Mouse (Mus musculus): Measurements from ENCODE around the gene Ttc29. TPM values are rescaled to one million over a fixed set of nuclear protein-coding genes. Genes with fewer than 3 reads are reported as not detected.

Ttc29 gene
- polyA plus RNA-seq, 1 experiment from 2014 or later = 0.38 TPM

DNA sequence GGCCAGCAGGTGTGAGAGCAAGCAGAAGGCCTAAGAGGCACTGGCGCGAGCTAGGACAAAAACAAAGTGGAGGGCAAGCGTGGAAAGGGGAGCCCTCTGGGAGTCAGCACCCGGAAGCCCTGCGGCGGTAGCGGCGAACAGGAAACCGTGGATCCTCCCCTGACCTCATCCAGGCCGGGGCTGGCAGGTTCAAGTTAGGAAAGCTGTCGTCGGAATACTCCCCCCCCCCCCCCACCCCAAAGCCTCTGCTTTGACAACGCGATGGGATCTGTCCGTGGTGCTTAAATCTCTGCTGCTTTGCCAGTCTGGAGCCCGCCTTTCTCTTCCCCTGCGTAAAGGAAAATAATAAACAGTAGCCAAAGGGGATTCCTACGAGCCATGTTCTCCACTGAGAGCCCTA is 225.0 kb downstream of the Ttc29 start:
- H3K27me3 ChIP-seq = peaks cover 91% of the 10 kb centered on the region
- H3K9me3 ChIP-seq = no peaks in the 10 kb centered on the region
- 1% methylated on average over 18 of the region's 18 CpGs for WGBS
- H3K27ac ChIP-seq = peak overlapping the region; percentile 51; the same call in 1 of the 2 replicates
- peak; percentile 18; the same call in 1 of the 2 replicates for ATAC-seq
- no peaks in the 10 kb centered on the region for H3K36me3 ChIP-seq
- 0 out of 2 replicates have a peak overlapping the region, but pooled peaks have one; percentile 14 for H3K9ac ChIP-seq (replicated peaks)
- peaks cover 40% of the 10 kb centered on the region for H3K4me1 ChIP-seq (replicated peaks)
- H3K4me3 ChIP-seq (replicated peaks) = peak overlapping the region; percentile 48
- peak overlapping the region; percentile 80 for H3K4me2 ChIP-seq (replicated peaks)

DNA sequence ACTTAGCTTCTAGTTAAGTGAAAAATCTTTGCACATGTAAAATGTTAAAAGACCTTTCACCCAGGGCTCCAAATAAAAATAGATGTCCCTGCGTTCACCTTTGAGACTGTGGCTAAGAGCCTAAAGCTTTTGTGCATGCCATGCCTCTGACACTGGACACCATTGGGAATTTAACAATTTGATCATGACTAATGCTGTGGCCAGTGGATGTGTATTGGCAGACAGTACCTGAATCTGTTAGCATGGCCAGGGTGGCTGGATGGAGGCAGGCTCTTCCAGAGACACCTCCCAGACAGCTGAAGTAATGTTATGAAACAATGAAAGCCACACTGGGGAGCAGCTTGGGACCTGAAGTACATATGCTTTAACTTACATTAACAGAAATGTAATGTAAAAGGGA is 229.7 kb downstream of the Ttc29 start:
- no peak overlapping the region for H3K4me2 ChIP-seq (replicated peaks)
- no peak overlapping the region for H3K9ac ChIP-seq (replicated peaks)
- no peaks in the 10 kb centered on the region for H3K9me3 ChIP-seq
- no peak overlapping the region for H3K4me3 ChIP-seq (replicated peaks)
- H3K27ac ChIP-seq = no peak overlapping the region
- H3K27me3 ChIP-seq = peaks cover 51% of the 10 kb centered on the region
- 76% methylated on average over 1 of the region's 1 CpGs for WGBS
- ATAC-seq = no peak
- no peaks in the 10 kb centered on the region for H3K36me3 ChIP-seq
- peaks cover 4% of the 10 kb centered on the region; the same call in 1 of the 2 replicates for H3K4me1 ChIP-seq (replicated peaks)

Other genes starting within 250 kb of the Ttc29 start
- gene Pou4f2, start 223.3 kb downstream of the Ttc29 start, polyA plus RNA-seq (2015; fragmentation: Nextera tagmentation; extraction: Ambion mirVana) = 8.0 and 9.9 TPM in 2 replicates

Data from midbrain, embryonic 13.5 days (tissue).